Mouse (Mus musculus): ENCODE measurements around the gene Cks2.
"Not testable (repeated sequence)": the region's sequence is repeated elsewhere in the genome, so short reads cannot be mapped to it uniquely, and the experiment has no call there.

Gene Cks2

DNA sequence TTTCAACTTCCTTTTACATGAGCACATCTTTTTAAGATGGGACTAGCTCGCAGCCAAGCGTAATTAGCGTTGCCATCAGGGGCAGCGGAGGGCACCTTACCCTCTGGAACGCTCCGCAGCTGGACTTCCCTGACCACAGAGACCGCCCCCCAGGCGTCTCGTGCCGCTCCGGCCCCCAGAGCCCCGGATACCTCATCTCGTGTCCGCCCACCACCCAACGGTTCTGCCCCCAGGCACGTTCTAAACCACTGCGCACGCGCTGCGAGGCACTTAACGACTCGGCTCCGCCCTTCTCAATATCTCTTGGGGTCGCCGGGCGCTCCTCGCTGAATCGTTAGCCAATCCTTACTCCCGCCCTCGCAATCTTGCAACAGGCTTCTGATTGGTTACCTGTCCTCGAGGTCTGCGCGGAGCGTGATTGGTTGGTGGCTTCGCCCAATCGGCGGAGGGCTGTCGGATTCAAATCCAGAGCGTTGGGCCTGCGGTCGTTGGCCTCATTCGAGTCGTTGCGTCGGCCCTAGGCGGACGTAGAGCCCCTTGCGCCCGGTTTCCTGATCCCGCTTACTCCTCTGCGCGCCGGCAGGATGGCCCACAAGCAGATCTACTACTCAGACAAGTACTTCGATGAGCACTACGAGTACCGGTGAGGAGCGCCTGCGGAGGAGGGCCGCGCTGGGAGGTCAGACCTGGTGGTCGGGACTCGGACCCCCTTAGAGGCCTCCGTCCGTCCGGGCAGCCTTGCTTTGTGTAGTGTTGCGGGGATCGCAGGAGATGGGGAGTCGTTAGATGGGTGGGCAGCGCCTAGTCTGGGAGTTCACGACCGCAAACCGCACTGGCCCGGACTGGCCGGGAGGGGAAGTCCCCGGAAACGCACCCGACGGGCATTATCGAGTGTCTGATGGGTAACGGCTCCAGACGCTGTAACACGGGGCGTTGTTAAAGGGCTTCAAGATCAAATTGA is at the start of gene Cks2:
Gene Cks2 (plus strand): TSS at position 404 of the 961 bp plus-strand sequence.
- peak; percentile 100 for DNase-seq (ENCODE audit: low read depth, low spot score)

DNA sequence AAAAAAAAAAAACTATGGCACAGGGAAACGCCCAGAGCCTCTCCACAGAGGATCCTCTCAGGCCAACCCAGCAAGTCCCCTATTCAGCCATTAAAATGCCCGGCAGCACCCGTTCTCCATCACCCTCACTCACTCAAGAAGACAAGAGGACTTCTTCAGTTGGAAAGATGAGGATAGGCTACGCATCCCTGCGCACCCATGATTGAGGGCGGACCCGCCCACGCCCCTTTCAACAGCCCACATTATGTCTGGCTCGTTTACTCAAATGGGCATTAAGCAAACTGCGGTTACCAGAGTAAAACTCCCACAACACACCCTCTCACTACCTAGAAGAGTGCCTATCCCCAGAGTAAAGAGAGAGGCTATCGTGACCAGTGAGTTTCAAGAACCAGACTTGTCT is 49.6 kb upstream of the Cks2 start:
- DNase-seq (ENCODE audit: low read depth, low spot score): peak; percentile 11

DNA sequence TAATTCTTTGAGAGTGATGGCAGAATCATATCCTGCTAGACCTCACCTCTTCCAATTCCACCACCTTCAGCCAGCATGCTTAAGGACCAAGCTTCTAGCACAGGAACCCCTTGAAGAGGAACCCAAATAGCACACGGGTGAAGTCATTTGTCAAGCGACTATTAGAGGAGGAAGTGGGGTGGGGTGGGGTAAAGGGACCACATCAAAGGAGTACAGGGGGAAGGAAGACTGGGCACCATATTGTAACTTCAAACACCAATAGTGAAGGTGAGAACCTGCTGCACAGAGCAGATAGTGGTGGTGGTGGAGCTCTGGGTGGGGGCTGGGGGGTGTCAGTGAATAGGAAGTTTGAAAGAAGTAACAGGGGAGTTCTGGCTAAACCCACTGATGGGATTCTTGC is 47.0 kb upstream of the Cks2 start:
- no peak for DNase-seq (ENCODE audit: low read depth, low spot score)

GRCm38 (mm10) chr13:51600169-51600568 is 44.9 kb upstream of the Cks2 start:
- no peak for DNase-seq (ENCODE audit: low read depth, low spot score)

DNA sequence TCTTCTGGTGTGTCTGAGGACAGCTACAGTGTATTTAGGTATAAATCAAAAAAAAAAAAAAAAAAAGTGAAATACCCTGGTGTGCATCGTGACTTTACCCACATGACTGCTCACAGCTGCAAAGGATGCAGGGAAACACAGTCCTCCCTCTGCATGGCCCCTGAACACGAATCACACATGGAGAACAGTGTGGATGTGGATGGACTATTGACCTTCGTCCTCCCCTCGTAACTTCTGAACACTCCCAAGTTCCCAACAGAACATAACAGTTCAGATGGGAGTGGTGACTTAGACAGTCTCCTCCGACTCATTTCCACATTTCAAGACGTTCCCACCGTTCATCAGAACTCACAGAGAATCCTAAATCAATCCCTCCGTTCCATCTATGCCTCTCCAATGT is 42.3 kb upstream of the Cks2 start:
- DNase-seq (ENCODE audit: low read depth, low spot score): no peak

DNA sequence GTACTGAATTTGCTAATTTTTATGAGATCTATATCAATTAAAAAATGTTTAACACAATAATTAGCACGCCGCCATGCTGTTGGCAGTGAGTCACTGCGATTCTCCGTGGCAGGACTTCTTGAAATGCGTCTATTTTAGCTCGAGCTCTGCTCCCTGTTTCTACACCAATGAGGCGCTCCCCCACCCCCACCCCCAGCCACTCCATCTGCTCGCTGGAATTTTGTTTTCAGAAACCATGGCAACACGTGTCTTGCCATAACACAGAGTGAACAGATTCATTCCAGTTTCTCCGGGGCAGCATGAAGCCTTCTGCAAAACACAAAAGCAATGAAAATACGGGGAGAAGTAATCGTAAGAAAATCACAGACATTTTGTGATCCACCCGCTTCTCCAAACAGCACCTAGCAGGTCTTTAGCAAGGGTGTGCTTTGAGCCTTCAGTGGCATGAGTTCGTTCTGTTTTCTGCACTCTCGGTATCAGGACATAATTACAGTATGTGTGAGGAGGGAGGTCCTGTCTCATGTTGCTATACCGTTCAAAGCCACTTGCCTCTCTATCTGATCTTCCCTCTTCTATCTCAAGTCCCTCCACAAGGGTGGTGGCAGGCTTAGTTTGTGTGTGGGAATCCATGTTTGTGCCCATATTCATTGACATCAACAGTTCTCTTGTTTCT is 41.7 kb upstream of the Cks2 start:
- DNase-seq (ENCODE audit: low read depth, low spot score): peak; percentile 10

- DNase-seq (ENCODE audit: low read depth, low spot score): peak; percentile 48
Measured at GRCm38 (mm10) chr13:51603894-51604244, 41.2 kb upstream of the Cks2 start.

- peak; percentile 70 for DNase-seq (ENCODE audit: low read depth, low spot score)
Measured at GRCm38 (mm10) chr13:51609231-51609630, 35.8 kb upstream of the Cks2 start.

- peak; percentile 63 for DNase-seq (ENCODE audit: low read depth, low spot score)
Measured at GRCm38 (mm10) chr13:51611060-51611459, 34.0 kb upstream of the Cks2 start.

DNA sequence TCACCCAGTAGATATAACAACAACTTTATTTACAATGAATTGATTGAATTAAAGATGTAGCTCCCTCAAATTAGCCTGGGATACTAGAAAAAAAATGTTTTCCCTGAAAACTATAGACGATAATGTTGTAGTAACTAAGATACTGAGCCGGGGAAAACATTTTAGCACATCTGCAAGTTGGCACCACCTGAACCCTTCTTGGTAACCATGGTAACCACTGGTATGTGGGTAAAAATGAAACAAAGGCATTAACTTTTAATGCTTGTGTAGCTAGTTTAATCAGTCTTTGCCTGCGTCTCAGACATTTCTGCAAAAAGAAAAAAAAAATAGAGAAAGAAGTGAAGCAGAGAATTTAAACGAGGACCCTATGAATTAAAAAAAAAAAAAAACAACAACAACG is 33.5 kb upstream of the Cks2 start:
- DNase-seq (ENCODE audit: low read depth, low spot score): no peak

DNA sequence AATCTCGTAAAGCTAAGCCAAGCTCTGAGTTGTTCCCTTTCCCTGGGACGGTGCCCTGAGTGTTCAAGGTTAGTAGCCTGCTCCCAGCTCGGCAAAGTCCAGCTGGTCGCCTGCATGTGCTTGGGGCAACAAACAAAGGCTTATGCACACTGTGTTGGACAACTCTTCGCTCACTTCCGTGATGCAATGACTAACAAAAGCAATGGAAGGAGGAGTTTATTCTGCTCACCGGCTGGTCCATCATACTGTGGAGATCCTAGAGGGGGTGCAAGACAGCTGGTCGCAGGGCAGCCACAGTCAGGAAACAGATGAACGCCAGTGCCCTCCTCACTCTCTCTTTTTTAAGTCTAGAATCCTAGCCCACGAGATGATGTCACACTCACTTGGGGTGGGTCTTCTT is 29.2 kb upstream of the Cks2 start:
- DNase-seq (ENCODE audit: low read depth, low spot score): peak; percentile 47

DNA sequence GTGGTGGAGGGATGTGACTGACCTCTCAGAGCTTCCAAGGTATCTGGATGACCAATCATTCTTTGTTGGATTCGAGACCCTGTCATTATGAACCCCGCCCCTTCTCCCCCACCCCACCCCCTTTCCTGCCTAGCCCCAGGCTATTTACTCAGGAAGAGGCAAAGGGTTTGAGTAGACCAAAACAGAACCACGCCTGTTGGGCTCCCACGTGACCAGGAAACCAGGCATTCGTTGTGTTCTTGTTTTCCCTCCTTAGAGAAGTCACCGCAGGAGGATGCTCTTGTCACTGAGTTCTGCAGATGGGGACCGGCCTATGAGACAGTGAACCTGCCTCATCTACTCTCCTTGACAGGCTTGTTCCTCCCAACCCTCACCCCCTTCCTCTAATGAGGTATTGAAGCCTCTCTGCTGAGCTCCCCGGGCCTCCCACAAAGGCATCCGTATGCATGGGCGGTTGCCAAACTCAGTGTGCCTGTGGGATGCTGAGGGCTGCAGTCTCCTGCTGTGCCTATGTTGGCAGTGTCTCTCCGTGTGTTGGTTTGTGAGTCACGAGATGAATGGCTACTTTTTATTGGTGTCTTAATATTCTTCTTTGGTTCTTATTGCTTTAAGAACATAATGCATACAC is 28.5 kb upstream of the Cks2 start:
- DNase-seq (ENCODE audit: low read depth, low spot score): peak; percentile 93

DNA sequence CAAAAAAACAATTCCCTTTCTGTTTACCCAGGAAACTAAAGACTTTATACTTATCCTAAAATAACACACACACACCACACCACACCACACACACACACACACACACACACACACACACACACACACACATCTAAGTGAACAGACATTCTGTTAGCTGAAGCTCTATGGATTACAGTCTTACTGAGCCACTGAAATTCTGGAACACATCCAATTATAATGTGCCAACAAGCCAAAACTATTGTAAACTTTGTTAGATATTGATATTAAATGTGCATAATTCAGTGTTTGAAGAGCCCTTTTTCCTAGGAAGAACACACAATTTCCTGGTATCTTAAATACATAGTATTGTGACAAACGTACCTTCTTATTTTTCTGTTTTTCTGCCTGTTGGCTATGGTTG is 27.7 kb upstream of the Cks2 start:
- DNase-seq (ENCODE audit: low read depth, low spot score): no peak

- peak; percentile 63 for DNase-seq (ENCODE audit: low read depth, low spot score)
Measured at GRCm38 (mm10) chr13:51617861-51618260, 27.2 kb upstream of the Cks2 start.

DNA sequence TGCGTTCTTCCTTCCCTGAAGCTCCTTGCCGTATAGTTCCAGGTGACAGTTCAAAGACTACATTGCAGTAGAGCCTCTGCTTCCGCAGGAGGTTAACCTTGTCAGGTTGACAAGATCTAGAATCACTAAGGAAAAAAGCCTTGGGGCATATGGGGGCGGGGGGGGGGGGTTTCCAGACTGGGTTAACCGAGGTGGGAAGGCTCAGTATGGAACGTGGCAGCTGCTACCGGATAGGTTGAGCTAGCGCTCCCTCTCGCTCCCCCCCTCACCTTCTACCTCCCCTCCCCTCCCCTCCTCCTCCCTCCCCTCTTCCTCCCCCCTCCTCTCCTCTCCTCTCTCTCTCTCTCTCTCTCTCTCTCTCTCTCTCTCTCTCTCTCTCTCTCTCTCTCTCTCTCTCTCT is 26.4 kb upstream of the Cks2 start:
- no peak for DNase-seq (ENCODE audit: low read depth, low spot score)

DNA sequence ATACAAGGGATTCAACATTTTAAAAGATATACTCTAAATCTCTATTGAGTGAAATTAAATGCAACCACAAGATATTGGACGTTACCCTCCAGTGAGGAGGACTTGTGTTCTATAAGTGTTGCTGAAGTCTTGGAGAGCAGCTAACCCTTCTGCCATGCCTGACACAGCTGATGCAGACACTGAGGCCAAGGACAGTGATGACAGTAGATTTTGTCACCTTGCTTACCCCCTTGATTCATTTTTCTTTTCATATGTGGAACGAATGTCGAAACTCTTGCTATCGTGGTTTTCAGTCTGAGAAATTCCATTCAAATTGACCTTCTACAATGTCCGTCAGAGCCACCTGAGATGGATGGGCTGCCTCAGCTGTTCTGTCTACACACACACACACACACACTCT is 22.4 kb upstream of the Cks2 start:
- DNase-seq (ENCODE audit: low read depth, low spot score): no peak

DNA sequence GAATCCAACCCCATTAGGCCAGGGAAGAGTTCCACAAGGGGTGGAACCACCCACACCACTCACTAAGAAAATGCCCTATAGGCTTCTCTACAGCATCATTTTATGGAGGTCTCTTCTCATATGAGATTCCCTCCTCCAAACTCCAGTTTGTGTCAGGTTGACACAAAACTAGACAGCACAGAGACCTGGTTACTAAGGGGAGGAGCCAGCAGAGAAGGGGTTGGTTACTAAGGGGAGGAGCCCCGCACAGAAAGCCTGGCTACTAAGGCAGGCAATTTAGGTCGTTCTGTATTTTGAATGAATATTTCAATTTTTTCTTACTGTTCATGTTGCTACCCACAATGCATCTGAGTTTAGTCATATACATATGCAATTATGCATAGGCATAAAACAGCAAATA is 21.4 kb upstream of the Cks2 start:
- DNase-seq (ENCODE audit: low read depth, low spot score): no peak

- peak; percentile 39 for DNase-seq (ENCODE audit: low read depth, low spot score)
Measured at GRCm38 (mm10) chr13:51628273-51628848, 16.7 kb upstream of the Cks2 start.

- DNase-seq (ENCODE audit: low read depth, low spot score): peak; percentile 81
Measured at GRCm38 (mm10) chr13:51631354-51631992, 13.6 kb upstream of the Cks2 start.

DNA sequence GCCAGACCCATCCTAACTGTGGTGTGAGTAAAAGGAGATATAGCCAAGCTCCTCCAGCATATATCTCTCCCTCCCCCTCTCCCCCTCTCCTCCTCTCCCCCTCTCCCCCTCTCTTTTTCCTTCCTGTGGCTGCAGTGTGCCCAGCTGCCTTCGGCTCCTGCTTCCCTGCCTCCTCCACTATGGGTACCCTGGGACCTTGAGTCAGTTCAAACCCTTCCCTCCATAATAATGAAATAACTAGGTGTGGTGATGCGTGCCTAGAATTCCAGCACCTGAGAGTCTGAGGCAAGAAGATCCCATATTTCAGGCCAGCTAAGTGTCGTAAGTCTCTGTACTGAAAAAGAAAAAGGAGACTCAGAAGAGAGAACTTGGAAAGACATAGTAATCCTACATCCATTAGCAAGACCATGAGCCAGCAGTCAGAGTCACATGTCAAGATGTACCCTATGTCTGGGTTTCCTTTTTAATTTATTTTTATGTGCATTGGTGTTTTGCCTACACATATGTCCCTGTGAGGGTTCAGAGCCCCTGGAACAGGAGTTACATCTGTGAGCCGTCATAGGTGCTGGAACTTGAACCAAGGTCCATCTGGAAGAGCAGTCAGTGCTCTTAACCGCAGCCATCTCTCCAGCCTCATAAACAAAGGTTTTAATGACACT is 12.3 kb upstream of the Cks2 start:
- DNase-seq (ENCODE audit: low read depth, low spot score): no peak

DNA sequence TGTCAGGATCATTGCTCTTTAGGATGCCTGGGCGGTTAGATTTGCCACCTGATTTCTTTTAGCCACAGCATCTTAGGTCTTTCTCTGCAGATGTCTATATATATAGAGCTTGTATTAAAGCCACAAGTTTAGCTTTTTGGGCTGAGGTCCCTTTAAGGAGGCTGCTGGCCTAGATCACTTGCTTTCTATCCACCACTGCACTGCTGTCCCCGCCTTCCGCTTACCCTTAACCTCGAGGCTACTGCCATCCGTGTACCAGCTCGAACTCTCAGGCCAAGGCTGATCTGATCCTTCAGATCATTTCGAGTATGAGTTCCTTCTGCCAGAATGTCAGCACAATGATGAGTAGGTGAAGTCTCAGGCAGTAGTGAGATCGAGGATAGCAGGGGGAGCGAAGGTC is 9.6 kb upstream of the Cks2 start:
- DNase-seq (ENCODE audit: low read depth, low spot score): not testable (repeated sequence)
